Mouse (Mus musculus) heart, adult 2 months (tissue): ENCODE results near the gene Acsm3. TPM values are rescaled to one million over a fixed set of nuclear protein-coding genes. Genes with fewer than 3 reads are reported as not detected.

Experiments
- DNase-seq, 2 experiments: peaks; one replicate each; pipeline ENCODE4 v3.0.0; 2021
- H3K27ac ChIP-seq: fragments of 200-600 bp; 2 replicates; pipeline ENCODE4 v1.8.1; 2022
- H3K27me3 ChIP-seq: fragments of 200-500 bp; 2 replicates; pipeline ENCODE4 v1.6.1; 2012; ENCODE audit warnings: mild to moderate bottlenecking, low read length, inconsistent platforms, mixed read lengths; ENCODE audit not compliant: control insufficient read depth, insufficient read depth
- H3K36me3 ChIP-seq: fragments of 200-500 bp; 2 replicates; pipeline ENCODE4 v1.6.1; 2012; ENCODE audit warnings: low read length, inconsistent platforms; ENCODE audit not compliant: control insufficient read depth, insufficient read depth
- H3K4me1 ChIP-seq: fragments of 200-500 bp; 2 replicates; pipeline ENCODE4 v1.6.1; 2011; ENCODE audit warnings: low read length; ENCODE audit not compliant: control insufficient read depth, insufficient read depth
- H3K4me3 ChIP-seq: fragments of 200-600 bp; 2 replicates; pipeline ENCODE4 v1.8.1; 2022
- H3K79me2 ChIP-seq: fragments of 200-500 bp; replicated peaks from 2 replicates; pipeline ENCODE4 v1.6.1; 2012; ENCODE audit warnings: mild to moderate bottlenecking, inconsistent platforms, low read length, moderate library complexity, mixed read lengths; ENCODE audit not compliant: control insufficient read depth, insufficient read depth
- H3K9ac ChIP-seq: fragments of 200-500 bp; 2 replicates; pipeline ENCODE4 v1.6.1; 2012; ENCODE audit warnings: low read depth, mild to moderate bottlenecking, control low read depth, inconsistent platforms, low read length, mixed read lengths
- CTCF ChIP-seq: fragments of 200-600 bp; IDR thresholded peaks from 2 replicates; pipeline ENCODE4 v1.8.1; 2022; ENCODE audit warnings: antibody characterized with exemption, mild to moderate bottlenecking, moderate library complexity
- EP300 ChIP-seq: fragments of 200-500 bp; IDR thresholded peaks from 2 replicates; pipeline ENCODE4 v1.6.1; 2011; ENCODE audit warnings: low read depth, low read length, control low read depth; ENCODE audit not compliant: insufficient read depth
- POLR2A ChIP-seq: fragments of 200-500 bp; IDR thresholded peaks from 2 replicates; pipeline ENCODE4 v1.6.1; 2011; ENCODE audit warnings: mild to moderate bottlenecking, low read depth, low read length, control low read depth; ENCODE audit not compliant: insufficient read depth
- WGBS: fragments of 180-500 bp; shearing (Covaris S2); methylation state at CpG from one replicate; pipeline ENCODE4 v1.1.7; 2018; 5-methylcytosine and 5-hydroxymethylcytosine counted together
- intact Hi-C: fragments of 180-260 bp; cut with DNase I; formaldehyde crosslinking; loops from one replicate; pipeline ENCODE4 v1.15.1; 2025
- polyA plus RNA-seq: library from polyadenylated mRNA; depleted of rRNA; stranded (reverse); fragments of >200 nt; gene quantifications from 2 replicates; pipeline ENCODE4 v1.2.3, GENCODE M21; 2012; rRNA removed
- total RNA-seq, 2 experiments: library from RNA; stranded (reverse); gene quantifications; 2 replicates each; pipeline ENCODE4 v1.2.3; 2021

The Acsm3 gene
- total and polyA plus RNA-seq, 3 experiments = 0.73 to 12.0 (median 1.3) TPM

GRCm38 (mm10) chr7:119800991-119801390 lies 40.3 kb downstream of the Acsm3 start:
- Histone ChIP-seq H3K4me3 (no peak overlapping the region), H3K27me3 (no peaks in the 10 kb centered on the region), H3K4me1 (no peaks in the 10 kb centered on the region), H3K36me3 (no peaks in the 10 kb centered on the region), H3K27ac (no peak overlapping the region), H3K9ac (no peak overlapping the region), H3K79me2 (no peaks in the 10 kb centered on the region)
- DNase-seq = no peak
- 72% methylated on average over 3 of the region's 3 CpGs for WGBS
- no peak for TF ChIP-seq EP300
- TF ChIP-seq CTCF = no peak
- TF ChIP-seq POLR2A = no peak
- intact Hi-C loops = no loop called here

GRCm38 (mm10) chr7:119807396-119807795 lies 46.7 kb downstream of the Acsm3 start:
- Histone ChIP-seq H3K36me3 (no peaks in the 10 kb centered on the region), H3K27ac (no peak overlapping the region), H3K9ac (no peak overlapping the region)

GRCm38 (mm10) chr7:119808723-119809122 lies 48.0 kb downstream of the Acsm3 start:
- no peak overlapping the region for H3K4me3 ChIP-seq
- intact Hi-C loops = no loop called here
- DNase-seq = no peak
- H3K36me3 ChIP-seq = no peaks in the 10 kb centered on the region
- TF ChIP-seq CTCF = no peak
- no peak for TF ChIP-seq POLR2A
- no peak for TF ChIP-seq EP300
- no peaks in the 10 kb centered on the region for H3K4me1 ChIP-seq
- no peak overlapping the region for H3K9ac ChIP-seq
- H3K27ac ChIP-seq = no peak overlapping the region
- no peaks in the 10 kb centered on the region for H3K27me3 ChIP-seq
- no peaks in the 10 kb centered on the region for H3K79me2 ChIP-seq
- WGBS = 93% methylated on average over 3 of the region's 3 CpGs

More at GRCm38 (mm10) chr7:119807396-119807795, 46.7 kb downstream of the Acsm3 start:
- intact Hi-C loops = no loop called here
- Histone ChIP-seq H3K27me3 (no peaks in the 10 kb centered on the region), H3K4me3 (no peak overlapping the region), H3K79me2 (no peaks in the 10 kb centered on the region), H3K4me1 (no peaks in the 10 kb centered on the region)
- DNase-seq = no peak
- no peak for TF ChIP-seq EP300
- TF ChIP-seq CTCF = no peak
- no peak for TF ChIP-seq POLR2A
- 93% methylated on average over 5 of the region's 5 CpGs for WGBS

GRCm38 (mm10) chr7:119835371-119835770 lies 74.6 kb downstream of the Acsm3 start:
- intact Hi-C loops = no loop called here
- no peak for DNase-seq
- H3K4me3 ChIP-seq = no peak overlapping the region
- H3K79me2 ChIP-seq = no peaks in the 10 kb centered on the region
- no peak overlapping the region for H3K27ac ChIP-seq
- no peaks in the 10 kb centered on the region for H3K36me3 ChIP-seq
- H3K4me1 ChIP-seq = no peaks in the 10 kb centered on the region
- H3K9ac ChIP-seq = no peak overlapping the region
- 100% methylated on average over 1 of the region's 1 CpGs for WGBS
- no peaks in the 10 kb centered on the region for H3K27me3 ChIP-seq
- no peak for TF ChIP-seq CTCF
- TF ChIP-seq EP300 = no peak
- no peak for TF ChIP-seq POLR2A

GRCm38 (mm10) chr7:119835996-119836777 lies 75.5 kb downstream of the Acsm3 start:
- DNase-seq = no peak
- 91% methylated on average over 4 of the region's 4 CpGs for WGBS
- TF ChIP-seq POLR2A = no peak
- TF ChIP-seq EP300 = no peak
- TF ChIP-seq CTCF = no peak
- H3K4me3 ChIP-seq = no peak overlapping the region
- H3K27ac ChIP-seq = no peak overlapping the region
- intact Hi-C loops = no loop called here
- H3K79me2 ChIP-seq = no peaks in the 10 kb centered on the region
- no peaks in the 10 kb centered on the region for H3K36me3 ChIP-seq
- no peak overlapping the region for H3K9ac ChIP-seq
- H3K4me1 ChIP-seq = no peaks in the 10 kb centered on the region
- H3K27me3 ChIP-seq = no peaks in the 10 kb centered on the region

Other genes with a start within 250 kb of the Acsm3 start
- 10 to 100 TPM; 12.3 to 16.2 TPM for gene Acsm5, start 241.5 kb upstream of the Acsm3 start, total RNA-seq
- gene Acsm5, start 241.5 kb upstream of the Acsm3 start, polyA plus RNA-seq = 3.4 and 3.6 TPM in 2 replicates
- gene Pdilt, start 237.4 kb upstream of the Acsm3 start, total RNA-seq = not detected
- 0.06 TPM in 1 of 2 replicates, not detected in the other for gene Pdilt, start 237.4 kb upstream of the Acsm3 start, polyA plus RNA-seq
- not detected for gene Acsm2, start 206.6 kb upstream of the Acsm3 start, total RNA-seq
- gene Acsm2, start 206.6 kb upstream of the Acsm3 start, polyA plus RNA-seq = not detected in 2 replicates
- gene Acsm1, start 153.9 kb upstream of the Acsm3 start, total RNA-seq = not detected
- 0.15 and 0.86 TPM in 2 replicates for gene Acsm1, start 153.9 kb upstream of the Acsm3 start, polyA plus RNA-seq
- not detected for gene Acsm4, start 70.9 kb upstream of the Acsm3 start, total RNA-seq
- gene Acsm4, start 70.9 kb upstream of the Acsm3 start, polyA plus RNA-seq = not detected in 2 replicates
- gene Thumpd1, start 40.1 kb upstream of the Acsm3 start, total RNA-seq = 10 to 100 TPM; 15.0 to 15.6 TPM
- 7.9 and 14.5 TPM in 2 replicates for gene Thumpd1, start 40.1 kb upstream of the Acsm3 start, polyA plus RNA-seq
- 1 to 10 TPM in 1 of 2 experiments, under 1 TPM in 1; 0.75 to 1.2 TPM for gene Rexo5, start 33.1 kb downstream of the Acsm3 start, total RNA-seq
- 0.53 and 3.3 TPM in 2 replicates for gene Rexo5, start 33.1 kb downstream of the Acsm3 start, polyA plus RNA-seq
- 1 to 10 TPM; 1.7 TPM for gene Eri2, start 33.1 kb downstream of the Acsm3 start, total RNA-seq
- gene Eri2, start 33.1 kb downstream of the Acsm3 start, polyA plus RNA-seq = 0.92 and 1.4 TPM in 2 replicates
- gene Lyrm1, start 134.9 kb downstream of the Acsm3 start, total RNA-seq = 1 to 10 TPM; 9.1 to 9.6 TPM
- gene Lyrm1, start 134.9 kb downstream of the Acsm3 start, polyA plus RNA-seq = 5.9 and 8.6 TPM in 2 replicates
- 10 to 100 TPM; 12.6 to 14.6 TPM for gene Dcun1d3, start 135.4 kb downstream of the Acsm3 start, total RNA-seq
- 3.7 and 6.5 TPM in 2 replicates for gene Dcun1d3, start 135.4 kb downstream of the Acsm3 start, polyA plus RNA-seq